Mouse (Mus musculus): ENCODE measurements around the gene Sectm1a. TPM values are rescaled to one million over a fixed set of nuclear protein-coding genes. Genes with fewer than 3 reads are reported as not detected.

Sectm1a gene
- polyA plus RNA-seq, 1 experiment from 2014 or later = not detected

- Histone ChIP-seq H3K9ac (replicated peaks; ENCODE audit: low read length) (no peak overlapping the region), H3K9me3 (replicated peaks; ENCODE audit: control insufficient read depth, low read length) (no peaks in the 10 kb centered on the region), H3K36me3 (replicated peaks; ENCODE audit: control insufficient read depth, insufficient read depth, low read depth, low read length) (no peaks in the 10 kb centered on the region), H3K4me3 (ENCODE audit: low read depth, low read length) (no peak overlapping the region), H3K27ac (replicated peaks; ENCODE audit: low read depth, low read length) (no peak overlapping the region), H3K4me1 (ENCODE audit: control insufficient read depth, insufficient read depth, low read length) (no peaks in the 10 kb centered on the region), H3K4me2 (ENCODE audit: low read depth, low read length) (no peak overlapping the region), H3K27me3 (ENCODE audit: control insufficient read depth, insufficient read depth, low read length) (no peaks in the 10 kb centered on the region; the same call in 1 of the 2 replicates)
- ATAC-seq (replicated peaks; ENCODE audit: insufficient number of reproducible peaks, low FRiP score, low TSS enrichment, low read depth) (no peak), DNase-seq (ENCODE audit: low spot score) (no peak)
- 74% methylated on average over 4 of the region's 4 CpGs for WGBS
These were observed 39.4 kb downstream of the Sectm1a start for GRCm38 (mm10) chr11:121041636-121042035.

DNA sequence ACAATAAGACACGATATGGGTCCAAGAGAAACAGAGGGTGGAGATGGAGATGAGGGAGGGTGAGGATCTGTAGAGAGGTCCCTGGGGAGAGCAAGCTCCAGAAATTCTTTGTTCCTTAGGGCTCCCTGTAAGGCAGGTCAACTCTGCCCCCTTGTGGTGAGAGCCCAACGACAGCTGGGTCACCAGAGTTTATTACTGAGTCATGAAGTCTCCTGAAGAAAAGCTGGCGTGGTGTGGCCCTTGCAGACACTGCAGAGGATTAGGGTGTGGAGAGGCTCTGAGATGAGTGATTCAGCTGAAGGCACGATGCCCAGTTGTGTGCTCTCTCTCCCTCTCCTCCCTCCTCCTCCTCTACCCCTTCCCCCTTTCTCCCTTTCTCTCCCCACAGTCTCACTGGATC, 39.8 kb downstream of the Sectm1a start:
- ATAC-seq (replicated peaks; ENCODE audit: insufficient number of reproducible peaks, low FRiP score, low TSS enrichment, low read depth) (no peak), DNase-seq (ENCODE audit: low spot score) (peak; percentile 86)
- no peak overlapping the region for H3K27ac ChIP-seq (replicated peaks; ENCODE audit: low read depth, low read length)
- H3K27me3 ChIP-seq (ENCODE audit: control insufficient read depth, insufficient read depth, low read length) = no peaks in the 10 kb centered on the region; the same call in 1 of the 2 replicates
- WGBS = 10% methylated on average over 4 of the region's 4 CpGs
- H3K36me3 ChIP-seq (replicated peaks; ENCODE audit: control insufficient read depth, insufficient read depth, low read depth, low read length) = no peaks in the 10 kb centered on the region
- no peaks in the 10 kb centered on the region for H3K4me1 ChIP-seq (ENCODE audit: control insufficient read depth, insufficient read depth, low read length)
- H3K9me3 ChIP-seq (replicated peaks; ENCODE audit: control insufficient read depth, low read length) = no peaks in the 10 kb centered on the region
- H3K9ac ChIP-seq (replicated peaks; ENCODE audit: low read length) = no peak overlapping the region
- H3K4me2 ChIP-seq (ENCODE audit: low read depth, low read length) = no peak overlapping the region
- H3K4me3 ChIP-seq (ENCODE audit: low read depth, low read length) = no peak overlapping the region

- 69% methylated on average over 5 of the region's 5 CpGs for WGBS
- Histone ChIP-seq H3K4me3 (ENCODE audit: low read depth, low read length) (no peak within 1 kb of the TSS), H3K9me3 (replicated peaks; ENCODE audit: control insufficient read depth, low read length) (no peaks in the 10 kb centered on the region), H3K36me3 (replicated peaks; ENCODE audit: control insufficient read depth, insufficient read depth, low read depth, low read length) (no peaks in the 10 kb centered on the region), H3K9ac (replicated peaks; ENCODE audit: low read length) (no peak within 1 kb of the TSS), H3K4me2 (ENCODE audit: low read depth, low read length) (no peak within 1 kb of the TSS), H3K27me3 (ENCODE audit: control insufficient read depth, insufficient read depth, low read length) (no peaks in the 10 kb centered on the region; the same call in 1 of the 2 replicates), H3K4me1 (ENCODE audit: control insufficient read depth, insufficient read depth, low read length) (no peaks in the 10 kb centered on the region), H3K27ac (replicated peaks; ENCODE audit: low read depth, low read length) (no peak within 1 kb of the TSS)
- DNase-seq (ENCODE audit: low spot score) (no peak), ATAC-seq (replicated peaks; ENCODE audit: insufficient number of reproducible peaks, low FRiP score, low TSS enrichment, low read depth) (no peak)
These were observed 41.7 kb downstream of the Sectm1a start, which contains the start of gene Cd7 for GRCm38 (mm10) chr11:121039302-121039701. TSS of gene Cd7 (minus strand) at chr11:121039418.

GRCm38 (mm10) chr11:121038366-121039240, 42.4 kb downstream of the Sectm1a start:
- 87% methylated on average over 11 of the region's 11 CpGs for WGBS
- Histone ChIP-seq H3K27me3 (ENCODE audit: control insufficient read depth, insufficient read depth, low read length) (no peaks in the 10 kb centered on the region; the same call in 1 of the 2 replicates), H3K9me3 (replicated peaks; ENCODE audit: control insufficient read depth, low read length) (no peaks in the 10 kb centered on the region), H3K4me1 (ENCODE audit: control insufficient read depth, insufficient read depth, low read length) (no peaks in the 10 kb centered on the region), H3K4me2 (ENCODE audit: low read depth, low read length) (no peak overlapping the region), H3K27ac (replicated peaks; ENCODE audit: low read depth, low read length) (no peak overlapping the region), H3K36me3 (replicated peaks; ENCODE audit: control insufficient read depth, insufficient read depth, low read depth, low read length) (no peaks in the 10 kb centered on the region), H3K9ac (replicated peaks; ENCODE audit: low read length) (no peak overlapping the region), H3K4me3 (ENCODE audit: low read depth, low read length) (no peak overlapping the region)
- ATAC-seq (replicated peaks; ENCODE audit: insufficient number of reproducible peaks, low FRiP score, low TSS enrichment, low read depth) (no peak), DNase-seq (ENCODE audit: low spot score) (no peak)

GRCm38 (mm10) chr11:121033118-121033517, 47.9 kb downstream of the Sectm1a start:
- Histone ChIP-seq H3K9ac (replicated peaks; ENCODE audit: low read length) (no peak overlapping the region), H3K36me3 (replicated peaks; ENCODE audit: control insufficient read depth, insufficient read depth, low read depth, low read length) (no peaks in the 10 kb centered on the region), H3K4me2 (ENCODE audit: low read depth, low read length) (no peak overlapping the region), H3K4me1 (ENCODE audit: control insufficient read depth, insufficient read depth, low read length) (no peaks in the 10 kb centered on the region), H3K27ac (replicated peaks; ENCODE audit: low read depth, low read length) (no peak overlapping the region), H3K4me3 (ENCODE audit: low read depth, low read length) (no peak overlapping the region), H3K27me3 (ENCODE audit: control insufficient read depth, insufficient read depth, low read length) (no peaks in the 10 kb centered on the region; the same call in 1 of the 2 replicates), H3K9me3 (replicated peaks; ENCODE audit: control insufficient read depth, low read length) (no peaks in the 10 kb centered on the region)
- ATAC-seq (replicated peaks; ENCODE audit: insufficient number of reproducible peaks, low FRiP score, low TSS enrichment, low read depth) = no peak
- WGBS = 83% methylated on average over 5 of the region's 5 CpGs
- DNase-seq (ENCODE audit: low spot score) = no peak

- Histone ChIP-seq H3K4me1 (ENCODE audit: control insufficient read depth, insufficient read depth, low read length) (no peaks in the 10 kb centered on the region), H3K9me3 (replicated peaks; ENCODE audit: control insufficient read depth, low read length) (no peaks in the 10 kb centered on the region), H3K27me3 (ENCODE audit: control insufficient read depth, insufficient read depth, low read length) (no peaks in the 10 kb centered on the region), H3K36me3 (replicated peaks; ENCODE audit: control insufficient read depth, insufficient read depth, low read depth, low read length) (no peaks in the 10 kb centered on the region), H3K27ac (replicated peaks; ENCODE audit: low read depth, low read length) (no peak overlapping the region), H3K4me2 (ENCODE audit: low read depth, low read length) (no peak overlapping the region), H3K9ac (replicated peaks; ENCODE audit: low read length) (no peak overlapping the region), H3K4me3 (ENCODE audit: low read depth, low read length) (no peak overlapping the region)
- ATAC-seq (replicated peaks; ENCODE audit: insufficient number of reproducible peaks, low FRiP score, low TSS enrichment, low read depth) (no peak), DNase-seq (ENCODE audit: low spot score) (no peak)
- 87% methylated on average over 7 of the region's 7 CpGs for WGBS
These were observed 53.8 kb downstream of the Sectm1a start for GRCm38 (mm10) chr11:121027259-121027658.

DNA sequence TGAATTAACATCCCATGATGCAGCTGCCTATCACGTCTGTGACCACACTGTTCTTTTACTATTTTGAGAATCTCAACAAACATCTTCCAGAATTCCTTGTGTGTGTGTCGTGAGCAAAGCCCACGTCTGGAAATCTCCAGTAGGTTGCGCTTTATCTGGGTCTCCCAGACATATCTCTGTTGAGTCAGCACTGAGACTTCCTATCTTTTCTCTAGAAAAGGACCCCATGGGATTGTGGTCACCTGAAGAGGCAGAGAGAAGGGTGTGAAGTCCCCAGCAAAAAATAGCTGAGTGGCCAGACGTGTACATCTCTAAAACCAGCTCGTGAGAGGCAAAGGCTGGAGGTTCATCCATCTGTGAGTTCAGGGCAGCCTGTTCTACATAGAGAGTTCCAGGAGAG, 56.9 kb downstream of the Sectm1a start:
- Histone ChIP-seq H3K27ac (replicated peaks; ENCODE audit: low read depth, low read length) (no peak overlapping the region), H3K4me2 (ENCODE audit: low read depth, low read length) (no peak overlapping the region), H3K4me3 (ENCODE audit: low read depth, low read length) (no peak overlapping the region), H3K4me1 (ENCODE audit: control insufficient read depth, insufficient read depth, low read length) (no peaks in the 10 kb centered on the region), H3K9ac (replicated peaks; ENCODE audit: low read length) (no peak overlapping the region), H3K36me3 (replicated peaks; ENCODE audit: control insufficient read depth, insufficient read depth, low read depth, low read length) (no peaks in the 10 kb centered on the region), H3K9me3 (replicated peaks; ENCODE audit: control insufficient read depth, low read length) (no peaks in the 10 kb centered on the region), H3K27me3 (ENCODE audit: control insufficient read depth, insufficient read depth, low read length) (no peaks in the 10 kb centered on the region)
- WGBS = 73% methylated on average over 6 of the region's 6 CpGs
- ATAC-seq (replicated peaks; ENCODE audit: insufficient number of reproducible peaks, low FRiP score, low TSS enrichment, low read depth) = no peak
- DNase-seq (ENCODE audit: low spot score) = no peak

DNA sequence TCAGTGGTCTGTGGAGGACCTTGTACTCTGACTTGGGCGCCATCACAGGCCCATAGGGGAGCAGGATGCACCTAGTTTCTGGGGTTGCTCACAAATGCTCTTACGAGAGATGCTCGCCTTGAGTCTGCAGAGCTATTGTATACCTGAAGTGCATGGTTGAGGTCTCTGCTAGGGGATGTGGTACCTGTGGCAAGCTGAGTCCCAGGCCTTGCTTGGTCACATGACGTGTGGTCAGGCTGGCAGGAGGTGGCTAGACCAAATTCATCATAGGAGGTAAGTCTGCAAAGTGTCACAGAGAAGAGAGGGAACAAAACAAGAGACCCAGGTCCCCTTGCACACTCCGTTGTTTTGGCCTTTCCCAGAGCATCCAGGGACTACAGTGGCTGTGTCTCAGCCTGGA, 61.5 kb downstream of the Sectm1a start:
- ATAC-seq (replicated peaks; ENCODE audit: insufficient number of reproducible peaks, low FRiP score, low TSS enrichment, low read depth) = no peak
- no peaks in the 10 kb centered on the region for H3K9me3 ChIP-seq (replicated peaks; ENCODE audit: control insufficient read depth, low read length)
- no peaks in the 10 kb centered on the region for H3K4me1 ChIP-seq (ENCODE audit: control insufficient read depth, insufficient read depth, low read length)
- no peak overlapping the region for H3K27ac ChIP-seq (replicated peaks; ENCODE audit: low read depth, low read length)
- H3K9ac ChIP-seq (replicated peaks; ENCODE audit: low read length) = no peak overlapping the region
- H3K36me3 ChIP-seq (replicated peaks; ENCODE audit: control insufficient read depth, insufficient read depth, low read depth, low read length) = no peaks in the 10 kb centered on the region
- H3K4me3 ChIP-seq (ENCODE audit: low read depth, low read length) = no peak overlapping the region
- H3K4me2 ChIP-seq (ENCODE audit: low read depth, low read length) = no peak overlapping the region
- no peak for DNase-seq (ENCODE audit: low spot score)
- no peaks in the 10 kb centered on the region for H3K27me3 ChIP-seq (ENCODE audit: control insufficient read depth, insufficient read depth, low read length)
- WGBS = 84% methylated on average over 5 of the region's 5 CpGs
